Mouse (Mus musculus) spleen, embryonic (tissue): ENCODE data around the gene Lrba.

Experiments used
- CTCF ChIA-PET: fragments of 350-600 bp; sonication (Branson Sonifier 250); formaldehyde crosslinking; loops from one replicate; lab custom pipeline; 2022; lab: Charles Lee

The Lrba gene

DNA sequence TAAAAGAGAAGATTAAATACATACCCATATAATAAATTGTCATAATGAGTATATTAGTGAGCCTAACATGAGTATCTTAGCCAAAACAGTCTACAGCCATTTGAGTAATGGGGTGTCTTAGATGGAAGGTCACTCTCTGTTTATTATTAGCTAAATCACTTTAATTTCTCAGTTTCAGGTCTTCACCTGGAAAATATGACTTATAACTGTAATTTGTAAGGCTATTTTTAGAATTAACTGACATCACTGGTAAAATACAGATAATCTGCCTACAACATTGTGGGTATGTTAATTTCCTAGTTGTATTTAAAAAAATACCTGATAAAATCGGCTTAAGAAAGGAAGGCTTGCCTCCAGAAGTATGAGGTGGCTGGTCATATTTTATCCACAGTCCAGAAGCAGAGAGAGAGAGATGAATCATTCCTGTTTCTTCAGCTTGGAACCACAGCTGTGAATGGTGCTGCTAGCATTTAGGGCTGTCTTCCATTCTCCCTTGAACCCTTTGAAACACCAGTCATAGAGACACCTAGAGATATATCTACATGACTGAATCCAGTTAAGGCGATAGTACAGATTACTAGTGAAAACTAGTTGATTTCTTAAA is 294.1 kb downstream of the Lrba start:
- CTCF ChIA-PET = no interaction called here

DNA sequence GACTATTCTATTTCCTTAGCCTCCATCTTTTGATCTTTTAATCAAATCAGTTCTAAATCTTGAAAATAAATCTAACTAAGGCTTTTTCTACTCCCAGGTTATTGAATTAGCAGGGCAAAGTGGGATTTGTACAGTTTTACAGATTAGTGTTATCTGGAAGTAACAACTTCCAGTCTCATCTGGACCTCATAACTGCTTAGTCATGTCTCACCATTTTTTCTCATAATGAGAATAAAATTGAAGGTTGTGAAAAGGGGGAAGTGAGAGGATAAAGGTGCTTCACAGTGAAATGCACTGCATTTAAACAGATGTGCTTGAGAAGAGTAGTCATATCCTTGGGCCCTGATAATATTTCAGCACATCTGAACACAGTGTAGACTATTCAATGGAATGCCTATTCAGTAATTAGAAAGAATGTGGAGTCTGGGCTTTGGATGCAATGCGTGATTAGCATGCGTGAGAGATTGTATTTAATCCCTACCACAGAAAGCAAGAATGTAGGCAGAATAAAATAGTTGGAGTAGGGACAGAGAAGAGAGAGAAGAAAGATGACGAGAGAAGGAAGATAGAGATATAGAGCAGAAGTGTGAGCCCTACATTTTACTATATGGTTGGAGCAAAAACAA is 298.5 kb downstream of the Lrba start:
- CTCF ChIA-PET = no interaction called here

DNA sequence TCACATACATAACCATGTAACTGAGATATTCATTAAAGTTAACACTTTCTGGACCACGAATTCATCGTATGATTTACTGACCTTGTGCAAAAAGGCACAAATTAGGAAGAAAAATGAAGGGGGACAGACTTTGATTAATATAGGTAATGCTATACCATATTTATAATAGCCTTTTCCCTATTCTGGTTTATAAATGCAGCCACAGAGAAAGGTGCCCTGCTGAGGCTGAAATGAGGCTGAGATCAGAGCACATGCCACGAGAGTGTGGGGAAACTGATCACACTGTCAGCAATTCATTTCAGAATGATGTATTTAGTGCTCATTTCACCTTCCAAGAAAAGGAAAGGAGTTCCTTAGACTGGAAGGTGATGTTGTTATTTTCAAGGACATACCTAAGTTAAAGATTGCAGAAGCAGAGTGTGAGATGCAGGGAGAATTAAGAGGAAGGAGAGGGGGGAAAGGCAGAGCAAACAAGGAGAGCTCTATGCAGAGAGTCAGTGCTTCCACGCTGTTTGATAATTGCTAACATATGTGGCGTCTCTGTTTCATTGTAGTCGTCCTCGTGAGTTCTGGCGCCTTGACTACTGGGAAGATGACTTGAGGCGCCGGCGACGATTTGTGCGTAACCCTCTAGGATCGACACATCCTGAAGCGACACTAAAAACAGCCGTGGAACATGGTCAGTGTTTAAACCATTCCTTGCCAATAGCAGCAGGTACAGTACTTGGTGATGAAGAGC is 307.2 kb downstream of the Lrba start:
- CTCF ChIA-PET = no interaction called here

- CTCF ChIA-PET = no interaction called here
Observed at GRCm38 (mm10) chr3:86536751-86537150, 312.3 kb downstream of the Lrba start.

- CTCF ChIA-PET = no interaction called here
Observed at GRCm38 (mm10) chr3:86538645-86539554, 314.4 kb downstream of the Lrba start.

GRCm38 (mm10) chr3:86539555-86540168 is 315.2 kb downstream of the Lrba start:
- CTCF ChIA-PET = no interaction called here

GRCm38 (mm10) chr3:86541074-86541614 is 316.7 kb downstream of the Lrba start:
- CTCF ChIA-PET = no interaction called here

GRCm38 (mm10) chr3:86541863-86542397 is 317.4 kb downstream of the Lrba start:
- CTCF ChIA-PET = no interaction called here

DNA sequence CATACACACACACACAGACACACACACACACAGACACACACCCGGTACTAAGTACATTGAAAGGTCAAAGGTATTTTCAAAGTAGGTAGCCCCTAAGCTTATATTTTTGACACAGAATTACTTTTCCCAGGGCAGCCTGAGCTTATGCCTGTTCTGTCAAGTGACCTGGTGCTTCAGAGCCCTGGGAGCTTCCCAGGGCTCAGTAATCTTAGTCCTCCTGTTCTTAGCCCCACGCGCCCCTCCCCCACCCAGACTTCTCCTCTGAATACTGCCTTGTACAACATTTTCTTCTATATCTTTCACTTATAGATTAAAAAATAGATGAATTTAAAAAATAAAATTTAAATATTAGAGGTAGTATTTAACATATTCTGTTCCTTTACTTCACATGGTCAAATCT is 320.3 kb downstream of the Lrba start:
- CTCF ChIA-PET = no interaction called here

DNA sequence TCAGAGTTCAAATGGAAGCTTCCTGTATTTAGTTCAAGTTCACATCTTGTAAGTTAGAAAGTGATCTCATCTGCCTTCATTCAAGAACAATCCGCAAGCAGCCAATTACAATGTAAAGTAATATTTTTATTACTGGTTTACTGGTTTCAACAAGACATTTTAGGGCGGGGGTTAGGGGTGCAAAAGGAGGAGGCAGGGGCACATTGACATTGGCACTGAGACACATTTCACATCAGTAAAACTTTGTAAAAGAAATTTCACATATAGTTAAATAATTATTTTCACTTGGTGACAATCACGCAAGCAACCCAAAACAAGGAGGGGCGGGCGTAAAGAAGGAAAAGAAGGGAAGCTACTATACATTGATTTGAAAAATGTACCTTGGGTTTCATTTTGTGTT is 321.5 kb downstream of the Lrba start:
- CTCF ChIA-PET = interaction anchor here (0.8 kb wide), 1 partner anchor 9 kb away, joined by 3 read pairs; no protein-coding TSS in a partner anchor

DNA sequence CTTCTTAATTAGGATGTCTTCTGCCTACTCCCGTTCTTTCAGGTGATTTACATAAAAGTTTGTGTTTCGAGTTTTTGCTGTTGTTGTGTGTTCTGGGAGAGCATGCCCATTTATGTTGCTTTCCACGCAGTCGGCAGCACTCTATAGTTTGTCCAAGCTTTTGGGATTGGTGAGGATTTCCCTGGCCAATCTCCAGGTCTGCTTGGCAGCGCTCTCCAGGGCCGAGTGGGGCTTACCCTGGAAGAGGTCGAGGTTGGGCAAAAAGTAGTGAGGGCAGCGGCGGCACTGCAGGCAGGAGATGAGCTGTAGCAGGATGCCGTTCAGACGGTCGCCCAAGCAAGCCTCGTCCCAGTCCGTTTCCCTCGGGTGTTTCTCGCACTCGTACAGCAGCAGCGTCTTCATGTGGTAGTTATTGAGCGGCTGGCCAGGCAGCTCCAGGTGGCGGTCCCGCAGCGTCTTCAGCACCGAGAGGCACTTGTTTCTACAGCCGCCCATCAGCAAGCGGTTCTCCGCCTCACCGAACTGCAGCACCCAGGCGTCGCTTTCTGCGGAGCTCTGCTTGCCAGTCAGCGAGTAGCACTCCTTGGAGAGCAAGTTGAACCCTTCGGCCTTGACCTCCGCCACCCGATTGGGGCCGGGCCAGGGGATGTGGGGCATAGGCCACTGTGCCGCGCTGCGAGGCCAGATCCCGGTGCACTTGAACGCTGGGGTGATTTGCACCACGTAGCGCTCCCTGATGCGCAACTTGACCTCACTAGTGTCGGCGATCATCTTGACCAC is 322.2 kb downstream of the Lrba start:
- CTCF ChIA-PET = interaction anchor here (0.8 kb wide), 1 partner anchor 8 kb away, joined by 3 read pairs; no protein-coding TSS in a partner anchor

DNA sequence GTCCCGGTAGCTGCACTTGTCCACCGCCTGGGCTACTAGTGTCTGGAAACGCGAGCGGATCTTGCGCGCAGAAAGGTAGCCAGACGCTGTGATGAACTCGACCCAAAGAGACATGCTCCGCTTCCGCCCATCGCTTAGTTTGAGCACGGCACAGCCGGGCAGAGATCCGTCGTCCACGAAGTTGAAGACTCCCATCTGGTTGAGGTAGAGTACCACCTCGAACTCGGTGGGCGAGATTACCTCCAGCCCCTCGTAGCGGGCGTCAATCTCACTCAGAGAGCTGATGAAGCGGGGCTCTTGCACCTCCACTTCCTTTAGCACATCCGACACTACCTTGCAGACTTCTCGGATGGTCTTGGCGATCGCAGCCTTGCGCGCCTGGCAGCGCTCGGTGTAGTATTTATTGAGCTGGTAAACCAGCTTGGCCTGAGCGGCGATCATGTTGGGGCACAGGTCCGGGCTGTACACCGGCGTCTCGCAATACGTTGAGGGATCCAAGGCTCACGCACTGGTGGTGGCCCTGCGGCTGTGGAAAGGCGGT is 322.8 kb downstream of the Lrba start:
- CTCF ChIA-PET = no interaction called here

- CTCF ChIA-PET = no interaction called here
Observed at GRCm38 (mm10) chr3:86548091-86549015, 323.9 kb downstream of the Lrba start, which contains the start of gene Mab21l2. Gene Mab21l2, minus strand, starts transcription at chr3:86548629.

- CTCF ChIA-PET = no interaction called here
Observed at GRCm38 (mm10) chr3:86550301-86551010, 326.0 kb downstream of the Lrba start.

DNA sequence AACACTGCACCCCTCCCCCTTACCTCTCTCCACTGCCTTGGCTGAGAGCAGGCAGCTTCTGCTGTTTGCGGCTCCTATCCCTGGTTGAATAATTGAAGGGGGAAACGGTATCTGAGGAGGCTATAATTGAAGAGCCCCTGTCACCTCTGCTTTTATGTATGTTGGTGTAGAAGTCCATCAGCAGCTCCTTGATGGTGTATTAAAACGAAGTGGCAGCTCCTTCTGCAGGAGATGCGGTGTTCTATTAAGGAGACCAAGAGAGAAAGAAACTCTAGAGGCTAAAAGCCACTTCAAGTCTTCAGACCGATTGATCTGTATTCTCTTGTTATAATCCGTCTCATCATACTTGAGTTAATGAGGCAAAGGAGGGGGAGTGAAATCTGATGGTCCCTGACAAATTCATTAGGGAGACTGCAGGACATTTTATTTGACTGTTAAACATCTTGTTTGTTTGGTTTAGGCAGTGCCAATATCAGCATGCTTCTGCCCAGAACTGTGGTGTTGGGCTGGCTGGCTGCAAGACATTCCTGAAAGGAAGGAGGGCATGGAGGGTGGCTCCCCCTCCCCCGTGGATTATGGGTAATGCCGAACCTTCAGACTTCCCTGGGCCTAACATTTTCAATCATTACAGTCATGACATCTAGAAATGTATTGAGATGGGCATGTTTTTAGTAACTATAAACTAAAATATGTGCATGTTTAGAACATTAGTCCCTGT is 326.7 kb downstream of the Lrba start:
- CTCF ChIA-PET = no interaction called here

GRCm38 (mm10) chr3:86552170-86552569 is 327.7 kb downstream of the Lrba start:
- CTCF ChIA-PET = no interaction called here

DNA sequence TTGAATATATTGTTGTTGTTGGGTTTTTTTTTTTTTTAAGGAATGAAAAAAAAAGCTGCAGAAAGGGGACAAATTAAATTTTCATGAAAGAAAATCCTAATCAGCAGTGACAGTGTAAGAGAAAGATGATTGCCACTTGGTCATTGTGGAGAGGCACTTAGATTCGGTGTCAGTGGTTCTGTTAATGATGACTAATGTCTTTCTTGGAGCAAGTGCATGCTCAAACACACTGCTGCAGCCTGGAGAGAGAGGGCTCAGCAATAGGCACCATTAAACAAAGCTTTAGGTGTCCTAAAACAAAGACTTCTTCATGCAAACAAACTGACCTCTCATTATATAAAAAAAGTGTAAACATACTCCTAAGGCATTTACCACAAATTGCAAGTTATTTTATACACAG is 334.5 kb downstream of the Lrba start:
- CTCF ChIA-PET = no interaction called here
